15 mouse cellular contexts compared by ENCODE assay signal in genomic region chr16:58444735-58445134, GRCm38 (mm10). TPM values are rescaled to one million over a fixed set of nuclear protein-coding genes. Genes with fewer than 3 reads are reported as not detected.
DNase-seq lines count a peak whose midpoint lies in the region; ATAC-seq and TF ChIP-seq lines count a peak whose summit lies in the region.
"Had no signal": no experiment of that assay in that cellular context is flagged by ENCODE, and none has a peak within 500 bp of the region (broad histone marks: within the 10 kb centered on the region; RNA-seq: fewer than 3 reads in every experiment).

No protein-coding gene starts in this region.

- no peak for ATAC-seq in liver, embryonic 12.5 days
- peak; percentile 60; the same call in 1 of the 2 replicates for ATAC-seq in megakaryocyte-erythroid progenitor cell, adult 5-6 weeks (replicated peaks; ENCODE audit: low FRiP score, low TSS enrichment, poor library complexity, severe bottlenecking)
- no peak for ATAC-seq in hindbrain, embryonic 11.5 days (ENCODE audit: low FRiP score)

- H3K9ac ChIP-seq in liver, adult 2 months (ENCODE audit: low read depth, low read length): no peak overlapping the region
- H3K9ac ChIP-seq in liver, embryonic 12.5 days: no peak overlapping the region
- H3K9ac ChIP-seq in hindbrain, embryonic 11.5 days (ENCODE audit: low read depth, low read length): no peak overlapping the region
- H3K9ac ChIP-seq: limb, embryonic 13.5 days; neural tube, embryonic 13.5 days had no signal

- H3K36me3 ChIP-seq in liver, adult 2 months (ENCODE audit: control insufficient read depth, insufficient read depth, low read length): no peaks in the 10 kb centered on the region
- 0 out of 2 replicates have a peak, but pooled peaks cover 6% of the 10 kb centered on the region for H3K36me3 ChIP-seq in liver, embryonic 12.5 days
- no peaks in the 10 kb centered on the region for H3K36me3 ChIP-seq in hindbrain, embryonic 11.5 days (ENCODE audit: control insufficient read depth, insufficient read depth, low read length)

- H3K4me3 ChIP-seq in cerebellum, adult 2 months (replicated peaks; ENCODE audit: insufficient read depth, low read depth, low read length): no peak overlapping the region
- no peak overlapping the region for H3K4me3 ChIP-seq in liver, adult 2 months (ENCODE audit: insufficient read depth, low read depth, low read length)
- no peak overlapping the region for H3K4me3 ChIP-seq in liver, embryonic 12.5 days
- H3K4me3 ChIP-seq in hindbrain, embryonic 11.5 days (ENCODE audit: low read depth, low read length): no peak overlapping the region
- H3K4me3 ChIP-seq: erythroblast, embryonic 14.5 days; limb, embryonic 13.5 days; megakaryocyte, embryonic 14.5 days; neural tube, embryonic 13.5 days had no signal

- no peaks in the 10 kb centered on the region for H3K27me3 ChIP-seq in cerebellum, adult 2 months (ENCODE audit: control insufficient read depth, insufficient read depth, low read length)
- H3K27me3 ChIP-seq in liver, adult 2 months (ENCODE audit: control insufficient read depth, insufficient read depth, low read length): no peaks in the 10 kb centered on the region
- no peaks in the 10 kb centered on the region for H3K27me3 ChIP-seq in liver, embryonic 12.5 days (replicated peaks)
- H3K27me3 ChIP-seq in hindbrain, embryonic 11.5 days (ENCODE audit: control insufficient read depth, insufficient read depth, low read length): no peaks in the 10 kb centered on the region
- H3K27me3 ChIP-seq: limb, embryonic 13.5 days; megakaryocyte, embryonic 14.5 days; neural tube, embryonic 13.5 days had no signal

- H3K79me2 ChIP-seq in liver, adult 2 months (ENCODE audit: control insufficient read depth, insufficient read depth, low read length): no peaks in the 10 kb centered on the region

- no peak overlapping the region for H3K27ac ChIP-seq in cerebellum, adult 2 months (ENCODE audit: insufficient read depth, low read length)
- H3K27ac ChIP-seq in liver, adult 2 months (replicated peaks; ENCODE audit: insufficient read depth, low read depth, low read length): no peak overlapping the region
- H3K27ac ChIP-seq in liver, embryonic 12.5 days: no peak overlapping the region
- no peak overlapping the region for H3K27ac ChIP-seq in hindbrain, embryonic 11.5 days (ENCODE audit: low read depth, low read length)
- H3K27ac ChIP-seq: limb, embryonic 13.5 days; neural tube, embryonic 13.5 days had no signal

- TF ChIP-seq POLR2A in cerebellum, adult 2 months (IDR thresholded peaks at IDR 0.05; ENCODE audit: borderline replicate concordance, insufficient read depth, low read length): no peak
- TF ChIP-seq POLR2A in liver, adult 2 months (IDR thresholded peaks at IDR 0.05; ENCODE audit: extremely low read depth, insufficient read depth, low read length): no peak

- no peak overlapping the region for H3K4me2 ChIP-seq in liver, embryonic 12.5 days
- no peak overlapping the region for H3K4me2 ChIP-seq in hindbrain, embryonic 11.5 days (replicated peaks; ENCODE audit: low read depth, low read length)
- H3K4me2 ChIP-seq: limb, embryonic 13.5 days; neural tube, embryonic 13.5 days had no signal

- 68% methylated on average over 6 of the region's 6 CpGs for WGBS in cerebellum, adult 2 months
- WGBS in liver, adult 2 months: 56% methylated on average over 6 of the region's 6 CpGs
- WGBS in liver, embryonic 12.5 days (ENCODE audit: insufficient replicate concordance): 52% methylated on average over 6 of the region's 6 CpGs
- 74% methylated on average over 6 of the region's 6 CpGs for WGBS in hindbrain, embryonic 11.5 days

- H3K9me3 ChIP-seq in liver, embryonic 12.5 days (replicated peaks): no peaks in the 10 kb centered on the region
- H3K9me3 ChIP-seq in hindbrain, embryonic 11.5 days (ENCODE audit: control insufficient read depth, low read length): no peaks in the 10 kb centered on the region
- H3K9me3 ChIP-seq: limb, embryonic 13.5 days; megakaryocyte, embryonic 14.5 days; neural tube, embryonic 13.5 days had no signal

- H3K4me1 ChIP-seq in cerebellum, adult 2 months (ENCODE audit: control insufficient read depth, insufficient read depth, low read length): no peaks in the 10 kb centered on the region
- no peaks in the 10 kb centered on the region for H3K4me1 ChIP-seq in liver, adult 2 months (ENCODE audit: control insufficient read depth, insufficient read depth, low read length)
- H3K4me1 ChIP-seq in liver, embryonic 12.5 days: peaks cover 27% of the 10 kb centered on the region
- no peaks in the 10 kb centered on the region for H3K4me1 ChIP-seq in hindbrain, embryonic 11.5 days (replicated peaks; ENCODE audit: control insufficient read depth, insufficient read depth, low read length)
- H3K4me1 ChIP-seq: limb, embryonic 13.5 days; neural tube, embryonic 13.5 days had no signal

- no peak for DNase-seq in cerebellum, adult 2 months
- DNase-seq in cerebellum, adult 18-20 months: no peak
- no peak for DNase-seq in liver, adult 2 months (ENCODE audit: extremely low read depth, low read depth, low spot score)
- DNase-seq in brain, adult 2 months (ENCODE audit: low read depth, low spot score): peak; percentile 33
- DNase-seq in frontal cortex, postnatal 25 days (ENCODE audit: low spot score in 2 of 2): no peak
- no peak for DNase-seq in hindbrain, embryonic 11.5 days (ENCODE audit: low spot score)
- DNase-seq: gastrocnemius, postnatal 10 days; kidney, adult 8-10 months; right cerebral cortex, postnatal 14 days had no signal

- peak; percentile 24; the same call in 1 of the 2 replicates for TF ChIP-seq CTCF in cerebellum, adult 2 months (IDR thresholded peaks at IDR 0.05; ENCODE audit: borderline replicate concordance, insufficient read depth, low read depth, low read length)
- peak; percentile 31; the same call in 1 of the 2 replicates for TF ChIP-seq CTCF in liver, adult 2 months (IDR thresholded peaks at IDR 0.05; ENCODE audit: low read depth, low read length)

RNA-seq across cellular contexts. Expression of gene Dcbld2, which starts 36.5 kb away (rescaled TPM):
- 17.0 and 17.1 TPM in 2 replicates for polyA plus RNA-seq in cerebellum, adult 2 months (2012; rRNA removed)
- total RNA-seq in liver, adult 2 months (2014; rRNA removed): 1.9 and 2.7 TPM in 2 replicates
- 1.1 and 1.3 TPM in 2 replicates for polyA plus RNA-seq in liver, adult 2 months (2012; rRNA removed)
- 4.7 and 6.1 TPM in 2 replicates for polyA plus RNA-seq in liver, embryonic 12.5 days (2016; fragmentation: Nextera tagmentation; extraction: Ambion mirVana)
- total RNA-seq in megakaryocyte-erythroid progenitor cell, adult 5-6 weeks (2014; fragmentation: Nextera tagmentation): 0.49 and 9.2 TPM in 2 replicates
- total RNA-seq in megakaryocyte-erythroid progenitor cell, adult 5-6 weeks (2017): 0.27 and 2.0 TPM in 2 replicates
- polyA plus RNA-seq in hindbrain, embryonic 11.5 days (2014; fragmentation: Nextera tagmentation; extraction: Ambion mirVana): 14.0 and 16.7 TPM in 2 replicates
